38 mouse cellular contexts compared by ENCODE assay signal in genomic region chr11:46036374-46036773, GRCm38 (mm10). TPM values are rescaled to one million over a fixed set of nuclear protein-coding genes. Genes with fewer than 3 reads are reported as not detected.
"Had no signal": no experiment of that assay in that cellular context is flagged by ENCODE, and none has a peak within 500 bp of the region (broad histone marks: within the 10 kb centered on the region; RNA-seq: fewer than 3 reads in every experiment).

No protein-coding gene starts in this region.

- DNase-seq: heart, postnatal 10 days; heart, postnatal 14 days; heart, postnatal 36 days; heart, postnatal 4 days; kidney, adult 11 months; kidney, adult 18-20 months; kidney, adult 2 months; kidney, adult 8-10 months; kidney, adult 9 months; kidney, postnatal 10 days; kidney, postnatal 14 days; kidney, postnatal 25 days; kidney, postnatal 36 days; kidney, postnatal 4 days; layer of hippocampus, adult 9-11 months; layer of hippocampus, postnatal 36 days had no signal

- H3K27me3 ChIP-seq: heart, embryonic 12.5 days; heart, embryonic 13.5 days; heart, embryonic 15.5 days; hindbrain, embryonic 12.5 days; hindbrain, embryonic 13.5 days; hindbrain, embryonic 15.5 days; intestine, embryonic 15.5 days; kidney, embryonic 15.5 days had no signal

- H3K9ac ChIP-seq: heart, embryonic 12.5 days; heart, embryonic 13.5 days; heart, embryonic 15.5 days; hindbrain, embryonic 12.5 days; hindbrain, embryonic 13.5 days; hindbrain, embryonic 14.5 days; hindbrain, embryonic 15.5 days; intestine, embryonic 15.5 days; kidney, embryonic 15.5 days had no signal

- H3K4me2 ChIP-seq: heart, embryonic 11.5 days; heart, embryonic 12.5 days; heart, embryonic 13.5 days; heart, embryonic 15.5 days; hindbrain, embryonic 12.5 days; hindbrain, embryonic 13.5 days; hindbrain, embryonic 14.5 days; hindbrain, embryonic 15.5 days; intestine, embryonic 15.5 days; kidney, embryonic 15.5 days had no signal

- H3K4me3 ChIP-seq: heart, embryonic 10.5 days; heart, embryonic 12.5 days; heart, embryonic 13.5 days; heart, embryonic 15.5 days; hindbrain, embryonic 10.5 days; hindbrain, embryonic 12.5 days; hindbrain, embryonic 13.5 days; hindbrain, embryonic 15.5 days; intestine, embryonic 15.5 days; kidney, embryonic 15.5 days; layer of hippocampus, adult 2 months had no signal

- H3K36me3 ChIP-seq: heart, embryonic 10.5 days; heart, embryonic 12.5 days; heart, embryonic 13.5 days; heart, embryonic 15.5 days; hindbrain, embryonic 10.5 days; hindbrain, embryonic 12.5 days; hindbrain, embryonic 13.5 days; hindbrain, embryonic 15.5 days; intestine, embryonic 15.5 days; kidney, embryonic 15.5 days had no signal

- H3K9me3 ChIP-seq: heart, embryonic 10.5 days; heart, embryonic 13.5 days; heart, embryonic 15.5 days; hindbrain, embryonic 10.5 days; hindbrain, embryonic 12.5 days; hindbrain, embryonic 13.5 days; hindbrain, embryonic 15.5 days; intestine, embryonic 15.5 days; kidney, embryonic 15.5 days had no signal

- H3K4me1 ChIP-seq: hindbrain, embryonic 15.5 days had no signal

- ATAC-seq: hindbrain, embryonic 16.5 days; hindbrain, postnatal 0 days; inflammation-experienced regulatory T-cells, adult 6 months; intestine, embryonic 15.5 days; intestine, embryonic 16.5 days; intestine, postnatal 0 days had no signal

- H3K27ac ChIP-seq: heart, embryonic 10.5 days; heart, embryonic 13.5 days; heart, embryonic 15.5 days; hindbrain, embryonic 10.5 days; hindbrain, embryonic 12.5 days; hindbrain, embryonic 13.5 days; hindbrain, embryonic 14.5 days; hindbrain, embryonic 15.5 days; hindbrain, postnatal 0 days; intestine, embryonic 15.5 days; kidney, embryonic 15.5 days; kidney, postnatal 0 days; layer of hippocampus, adult 2 months had no signal

RNA-seq across cellular contexts. Expression of gene Sox30, which starts 56.3 kb away (rescaled TPM):
- total RNA-seq: hematopoietic stem cell, adult 5-6 weeks; hindbrain, postnatal 0 days had no signal
- polyA plus RNA-seq: heart, embryonic 16.5 days; hindbrain, embryonic 16.5 days; large intestine, adult 2 months had no signal
